ENCODE assay signal across 18 mouse cellular contexts in genomic region chr9:62618994-62619393, GRCm38 (mm10). TPM values are rescaled to one million over a fixed set of nuclear protein-coding genes. Genes with fewer than 3 reads are reported as not detected.
"Had no signal": no experiment of that assay in that cellular context is flagged by ENCODE, and none has a peak within 500 bp of the region (broad histone marks: within the 10 kb centered on the region; RNA-seq: fewer than 3 reads in every experiment).

No protein-coding gene starts in this region.

- H3K4me2 ChIP-seq: neural tube, embryonic 12.5 days; neural tube, embryonic 13.5 days; neural tube, embryonic 15.5 days; stomach, embryonic 15.5 days had no signal

- H3K4me1 ChIP-seq: neural tube, embryonic 13.5 days; neural tube, embryonic 15.5 days; stomach, embryonic 15.5 days had no signal

- H3K4me3 ChIP-seq: neural tube, embryonic 12.5 days; neural tube, embryonic 13.5 days; neural tube, embryonic 15.5 days; stomach, embryonic 15.5 days had no signal

- H3K9ac ChIP-seq: neural tube, embryonic 12.5 days; neural tube, embryonic 13.5 days; neural tube, embryonic 15.5 days; stomach, embryonic 15.5 days had no signal

- H3K36me3 ChIP-seq: neural tube, embryonic 12.5 days; neural tube, embryonic 13.5 days; neural tube, embryonic 15.5 days; stomach, embryonic 15.5 days had no signal

- H3K27ac ChIP-seq: neural tube, embryonic 12.5 days; neural tube, embryonic 13.5 days; neural tube, embryonic 15.5 days; stomach, embryonic 15.5 days; stomach, postnatal 0 days had no signal

- H3K27me3 ChIP-seq: neural tube, embryonic 12.5 days; neural tube, embryonic 13.5 days; neural tube, embryonic 15.5 days; stomach, embryonic 15.5 days had no signal

- H3K9me3 ChIP-seq: neural tube, embryonic 12.5 days; neural tube, embryonic 13.5 days; neural tube, embryonic 15.5 days; stomach, embryonic 15.5 days had no signal

- DNase-seq: retina, postnatal 1 day; right cerebral cortex, adult 18-20 months; right cerebral cortex, postnatal 14 days; right cerebral cortex, postnatal 25 days; right cerebral cortex, postnatal 4 days; spleen, adult 18-20 months; thymus, adult 18-20 months; thymus, adult 2 months; thymus, postnatal 14 days; thymus, postnatal 25 days; thymus, postnatal 36 days; thymus, postnatal 4 days had no signal

RNA-seq across cellular contexts. Expression of gene Itga11, which starts 58.6 kb away (rescaled TPM):
- total RNA-seq: neutrophil, adult 5-6 weeks had no signal
